Mouse (Mus musculus): ENCODE measurements around the gene Usp29. TPM values are rescaled to one million over a fixed set of nuclear protein-coding genes. Genes with fewer than 3 reads are reported as not detected.
A peak's percentile ranks its signal among the peaks of the same experiment; 100 is the strongest.
"Not testable (repeated sequence)": the region's sequence is repeated elsewhere in the genome, so short reads cannot be mapped to it uniquely, and the experiment has no call there.

The Usp29 gene
- total RNA-seq, 2 experiments from 2014 or later = not detected

GRCm38 (mm10) chr7:6868831-6869230 lies 138.5 kb downstream of the Usp29 start:
- no peak for ATAC-seq (replicated peaks; ENCODE audit: poor library complexity)

GRCm38 (mm10) chr7:6869556-6869955 lies 139.2 kb downstream of the Usp29 start:
- no peak for ATAC-seq (replicated peaks; ENCODE audit: poor library complexity)

GRCm38 (mm10) chr7:6874448-6874847 lies 144.1 kb downstream of the Usp29 start:
- no peak for ATAC-seq (replicated peaks; ENCODE audit: poor library complexity)

GRCm38 (mm10) chr7:6878202-6878601 lies 147.8 kb downstream of the Usp29 start:
- ATAC-seq (replicated peaks; ENCODE audit: poor library complexity) = no peak

- ATAC-seq (replicated peaks; ENCODE audit: poor library complexity) = not testable (repeated sequence)
These were observed 148.5 kb downstream of the Usp29 start for GRCm38 (mm10) chr7:6878849-6879248.

- no peak for ATAC-seq (replicated peaks; ENCODE audit: poor library complexity)
These were observed 149.3 kb downstream of the Usp29 start for GRCm38 (mm10) chr7:6879512-6880164.

GRCm38 (mm10) chr7:6880918-6881317 lies 150.5 kb downstream of the Usp29 start:
- not testable (repeated sequence) for ATAC-seq (replicated peaks; ENCODE audit: poor library complexity)

GRCm38 (mm10) chr7:6881473-6882046 lies 151.2 kb downstream of the Usp29 start:
- no peak for ATAC-seq (replicated peaks; ENCODE audit: poor library complexity)

- no peak for ATAC-seq (replicated peaks; ENCODE audit: poor library complexity)
These were observed 153.2 kb downstream of the Usp29 start for GRCm38 (mm10) chr7:6883376-6884147.

GRCm38 (mm10) chr7:6885416-6885815 lies 155.0 kb downstream of the Usp29 start:
- ATAC-seq (replicated peaks; ENCODE audit: poor library complexity) = no peak

GRCm38 (mm10) chr7:6886896-6887295 lies 156.5 kb downstream of the Usp29 start:
- no peak for ATAC-seq (replicated peaks; ENCODE audit: poor library complexity)

GRCm38 (mm10) chr7:6889871-6890270 lies 159.5 kb downstream of the Usp29 start:
- ATAC-seq (replicated peaks; ENCODE audit: poor library complexity) = no peak

- ATAC-seq (replicated peaks; ENCODE audit: poor library complexity) = no peak
These were observed 160.8 kb downstream of the Usp29 start for GRCm38 (mm10) chr7:6891206-6891605.

GRCm38 (mm10) chr7:6897021-6897420 lies 166.6 kb downstream of the Usp29 start:
- not testable (repeated sequence) for ATAC-seq (replicated peaks; ENCODE audit: poor library complexity)

GRCm38 (mm10) chr7:6900672-6901071 lies 170.3 kb downstream of the Usp29 start:
- ATAC-seq (replicated peaks; ENCODE audit: poor library complexity) = no peak

GRCm38 (mm10) chr7:6903489-6903888 lies 173.1 kb downstream of the Usp29 start:
- no peak for ATAC-seq (replicated peaks; ENCODE audit: poor library complexity)

GRCm38 (mm10) chr7:6910527-6910926 lies 180.1 kb downstream of the Usp29 start:
- ATAC-seq (replicated peaks; ENCODE audit: poor library complexity) = no peak

GRCm38 (mm10) chr7:6911731-6912130 lies 181.4 kb downstream of the Usp29 start:
- no peak for ATAC-seq (replicated peaks; ENCODE audit: poor library complexity)

GRCm38 (mm10) chr7:6913439-6914380 lies 183.3 kb downstream of the Usp29 start:
- ATAC-seq (replicated peaks; ENCODE audit: poor library complexity) = no peak

- no peak for ATAC-seq (replicated peaks; ENCODE audit: poor library complexity)
These were observed 186.7 kb downstream of the Usp29 start for GRCm38 (mm10) chr7:6917126-6917525.

GRCm38 (mm10) chr7:6918267-6918666 lies 187.9 kb downstream of the Usp29 start:
- peak; percentile 73 for ATAC-seq (replicated peaks; ENCODE audit: poor library complexity)
